Mouse (Mus musculus): ENCODE data around the gene Gm49388. TPM values are rescaled to one million over a fixed set of nuclear protein-coding genes. Genes with fewer than 3 reads are reported as not detected.
"Not testable (repeated sequence)": the region's sequence is repeated elsewhere in the genome, so short reads cannot be mapped to it uniquely, and the experiment has no call there.

The Gm49388 gene
- polyA plus RNA-seq, 1 experiment from 2014 or later: not detected

DNA sequence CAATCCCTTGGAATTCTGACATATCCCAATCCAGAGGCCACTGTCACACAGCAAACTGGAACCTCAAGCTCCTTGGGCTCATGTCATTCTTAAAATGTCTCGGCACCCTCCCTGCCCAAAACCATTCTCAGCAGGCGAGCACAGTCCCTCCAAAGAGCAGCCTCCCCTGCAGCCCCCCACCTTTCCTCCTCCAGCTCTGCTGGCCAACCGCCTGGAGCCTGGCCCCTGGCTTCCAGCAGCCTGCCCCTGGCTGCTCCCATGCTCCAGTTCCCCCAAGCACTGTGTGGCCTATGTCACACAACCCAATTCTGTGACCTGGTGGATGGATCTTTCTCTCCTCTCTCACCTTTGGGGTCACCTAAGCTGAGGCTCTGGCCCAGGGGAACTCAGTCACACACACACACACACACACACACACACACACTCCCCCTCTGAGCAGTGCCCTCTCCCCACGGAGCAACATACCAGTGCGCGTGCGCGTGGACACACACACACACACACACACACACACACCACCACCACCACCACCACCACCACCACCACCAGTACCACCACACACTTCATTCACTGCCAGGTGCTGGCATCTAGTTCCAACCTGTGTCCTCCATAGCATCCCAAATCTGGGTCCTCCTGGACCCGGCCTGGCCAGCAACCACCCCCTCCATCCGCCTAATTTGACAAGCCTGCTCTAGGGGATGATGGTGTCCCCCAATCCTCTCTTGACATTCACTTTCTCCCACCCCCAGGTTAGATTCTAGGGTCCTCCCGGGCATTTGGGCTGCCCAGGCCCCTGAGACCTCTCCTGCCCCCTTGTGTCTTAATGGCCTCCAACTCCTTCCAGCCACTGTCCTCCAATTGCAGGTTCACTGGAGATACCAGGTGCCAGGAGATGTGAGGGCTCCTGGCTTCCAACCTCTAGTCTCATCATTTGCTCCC lies 38.1 kb downstream of the Gm49388 start:
- peak overlapping the region; percentile 86 for H3K9ac ChIP-seq
- H3K36me3 ChIP-seq: 0 out of 2 replicates have a peak, but pooled peaks cover 2% of the 10 kb centered on the region
- H3K9me3 ChIP-seq: no peaks in the 10 kb centered on the region
- WGBS: 67% methylated on average over 11 of the region's 11 CpGs
- ATAC-seq (ENCODE audit: insufficient number of reproducible peaks, insufficient read depth, low FRiP score, low TSS enrichment, low read depth): no peak
- H3K4me3 ChIP-seq: peak overlapping the region; percentile 73
- peak overlapping the region; percentile 72 for H3K4me2 ChIP-seq
- peak overlapping the region; percentile 72 for H3K27ac ChIP-seq
- H3K4me1 ChIP-seq: peaks cover 30% of the 10 kb centered on the region
- H3K27me3 ChIP-seq: no peaks in the 10 kb centered on the region

- Histone ChIP-seq H3K27ac (peak within 1 kb of the TSS; percentile 72), H3K4me1 (peaks cover 30% of the 10 kb centered on the region), H3K27me3 (no peaks in the 10 kb centered on the region), H3K4me3 (peak within 1 kb of the TSS; percentile 73), H3K9me3 (no peaks in the 10 kb centered on the region), H3K9ac (peak within 1 kb of the TSS; percentile 86), H3K4me2 (peak within 1 kb of the TSS; percentile 72), H3K36me3 (0 out of 2 replicates have a peak, but pooled peaks cover 2% of the 10 kb centered on the region)
- 4% methylated on average over 33 of the region's 38 CpGs for WGBS
- ATAC-seq (ENCODE audit: insufficient number of reproducible peaks, insufficient read depth, low FRiP score, low TSS enrichment, low read depth): peak; percentile 74
Measured at GRCm38 (mm10) chr7:127824176-127824871, 38.9 kb downstream of the Gm49388 start, which contains the start of the genes Stx4a and Stx1b. Gene Stx4a (plus strand): TSS chr7:127824294. Gene Stx1b (minus strand): TSS chr7:127824549.

DNA sequence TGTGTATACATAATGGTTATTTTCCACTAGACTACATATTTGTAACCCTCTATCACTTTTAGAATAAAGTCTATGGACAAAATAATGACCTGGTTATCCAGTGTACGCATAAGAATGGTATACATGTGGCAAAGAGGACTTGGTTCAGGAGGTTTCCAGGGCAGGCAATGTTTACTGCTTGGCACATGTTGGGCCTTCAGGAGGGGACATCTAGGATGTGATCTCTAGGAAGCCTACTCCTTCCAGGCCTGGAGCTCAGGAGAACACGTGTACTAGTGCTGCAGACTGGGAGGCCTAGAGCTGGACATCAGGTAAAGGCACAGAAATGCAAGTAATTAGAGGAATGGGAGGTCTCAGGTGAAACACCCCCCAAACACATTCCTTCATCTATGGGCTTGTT lies 50.1 kb downstream of the Gm49388 start:
- Histone ChIP-seq H3K27me3 (no peaks in the 10 kb centered on the region), H3K4me1 (peaks cover under 1% of the 10 kb centered on the region; the same call in 1 of the 2 replicates), H3K36me3 (no peaks in the 10 kb centered on the region), H3K27ac (no peak overlapping the region), H3K4me3 (no peak overlapping the region), H3K9ac (no peak overlapping the region), H3K4me2 (no peak overlapping the region), H3K9me3 (no peaks in the 10 kb centered on the region)
- 69% methylated on average over 2 of the region's 2 CpGs for WGBS
- no peak for ATAC-seq (ENCODE audit: insufficient number of reproducible peaks, insufficient read depth, low FRiP score, low TSS enrichment, low read depth)

GRCm38 (mm10) chr7:127837473-127837872 lies 52.1 kb downstream of the Gm49388 start:
- Histone ChIP-seq H3K27ac (no peak overlapping the region), H3K4me3 (no peak overlapping the region), H3K27me3 (no peaks in the 10 kb centered on the region), H3K36me3 (no peaks in the 10 kb centered on the region), H3K4me1 (peaks cover 6% of the 10 kb centered on the region), H3K4me2 (no peak overlapping the region), H3K9ac (no peak overlapping the region), H3K9me3 (no peaks in the 10 kb centered on the region)
- WGBS: 93% methylated on average over 5 of the region's 5 CpGs
- ATAC-seq (ENCODE audit: insufficient number of reproducible peaks, insufficient read depth, low FRiP score, low TSS enrichment, low read depth): no peak

DNA sequence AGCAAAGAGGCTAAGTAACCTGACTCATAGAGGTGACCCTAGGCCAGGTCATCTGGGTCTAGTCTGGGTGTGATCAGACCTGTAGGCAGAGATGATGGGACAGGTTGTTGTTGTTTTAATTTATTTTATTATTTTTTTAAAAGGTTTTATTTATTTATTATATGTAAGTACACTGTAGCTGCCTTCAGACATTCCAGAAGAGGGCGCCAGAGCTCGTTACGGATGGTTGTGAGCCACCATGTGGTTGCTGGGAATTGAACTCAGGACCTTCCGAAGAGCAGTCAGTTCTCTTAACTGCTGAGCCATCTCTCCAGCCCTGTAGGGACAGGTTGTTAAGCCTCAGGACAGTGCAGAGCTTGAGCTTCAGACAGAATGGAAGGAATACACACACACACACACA lies 52.5 kb downstream of the Gm49388 start:
- H3K9me3 ChIP-seq; H3K4me3 ChIP-seq; H3K4me2 ChIP-seq; ATAC-seq (ENCODE audit: insufficient number of reproducible peaks, insufficient read depth, low FRiP score, low TSS enrichment, low read depth); H3K27ac ChIP-seq; H3K27me3 ChIP-seq; H3K4me1 ChIP-seq; H3K9ac ChIP-seq; H3K36me3 ChIP-seq: not testable (repeated sequence)
- 78% methylated on average over 4 of the region's 4 CpGs for WGBS

DNA sequence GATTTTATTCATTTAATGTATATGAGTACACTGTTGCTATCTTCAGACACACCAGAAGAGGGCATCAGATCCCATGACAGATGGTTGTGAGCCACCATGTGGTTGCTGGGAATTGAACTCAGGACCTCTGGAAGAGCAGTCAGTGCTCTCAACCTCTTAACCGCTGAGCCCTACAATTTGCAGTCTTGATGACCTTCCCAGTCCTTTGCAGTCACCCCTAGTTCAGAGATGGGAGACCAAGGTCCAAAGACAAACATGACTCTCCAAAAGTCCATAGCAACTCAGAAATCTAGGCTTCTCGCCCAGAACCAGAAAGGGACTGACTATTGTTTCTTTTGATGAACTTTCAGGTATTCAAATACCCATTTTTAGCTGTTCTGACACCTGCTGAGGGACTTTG lies 54.6 kb downstream of the Gm49388 start:
- not testable (repeated sequence) for H3K9me3 ChIP-seq; H3K27ac ChIP-seq; ATAC-seq (ENCODE audit: insufficient number of reproducible peaks, insufficient read depth, low FRiP score, low TSS enrichment, low read depth); H3K9ac ChIP-seq; H3K27me3 ChIP-seq; H3K4me3 ChIP-seq
- 83% methylated on average over 2 of the region's 2 CpGs for WGBS
- peak overlapping the region; percentile 94; the same call in 1 of the 2 replicates for H3K4me2 ChIP-seq
- H3K36me3 ChIP-seq: peaks cover 11% of the 10 kb centered on the region
- peaks cover 12% of the 10 kb centered on the region for H3K4me1 ChIP-seq

DNA sequence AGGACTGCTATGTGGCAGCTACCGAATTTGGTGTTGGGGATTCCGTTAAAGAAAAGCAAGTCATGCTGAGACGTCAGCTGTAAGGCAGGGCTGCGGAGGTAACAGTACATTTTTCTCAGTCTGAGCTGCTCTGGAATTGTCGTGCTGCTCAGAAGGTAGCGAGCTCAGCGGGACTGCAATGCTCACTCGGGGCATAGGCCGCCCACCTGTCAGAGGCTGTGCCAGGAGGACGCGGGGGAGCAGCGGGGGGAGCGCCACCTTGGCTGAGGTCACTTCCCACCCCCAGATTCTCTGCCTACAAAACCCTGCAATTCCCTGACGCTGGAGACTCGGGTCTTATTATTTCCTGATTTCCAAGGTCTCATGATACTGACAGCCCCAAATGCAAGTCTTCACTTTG lies 55.5 kb downstream of the Gm49388 start:
- Histone ChIP-seq H3K27ac (peak overlapping the region; percentile 93), H3K4me1 (peaks cover 12% of the 10 kb centered on the region), H3K27me3 (no peaks in the 10 kb centered on the region), H3K9ac (peak overlapping the region; percentile 81), H3K4me2 (peak overlapping the region; percentile 94), H3K4me3 (peak overlapping the region; percentile 83), H3K36me3 (peaks cover 15% of the 10 kb centered on the region), H3K9me3 (no peaks in the 10 kb centered on the region)
- 1% methylated on average over 15 of the region's 15 CpGs for WGBS
- peak; percentile 40; the same call in 1 of the 2 replicates for ATAC-seq (ENCODE audit: insufficient number of reproducible peaks, insufficient read depth, low FRiP score, low TSS enrichment, low read depth)

GRCm38 (mm10) chr7:127841340-127842000 lies 56.1 kb downstream of the Gm49388 start:
- peak; percentile 92 for ATAC-seq (ENCODE audit: insufficient number of reproducible peaks, insufficient read depth, low FRiP score, low TSS enrichment, low read depth)
- Histone ChIP-seq H3K36me3 (peaks cover 21% of the 10 kb centered on the region), H3K4me1 (peaks cover 12% of the 10 kb centered on the region), H3K27me3 (no peaks in the 10 kb centered on the region), H3K4me2 (peak overlapping the region; percentile 94), H3K4me3 (peak overlapping the region; percentile 83), H3K27ac (peak overlapping the region; percentile 93), H3K9me3 (no peaks in the 10 kb centered on the region), H3K9ac (peak overlapping the region; percentile 81)
- under 1% methylated on average over 46 of the region's 46 CpGs for WGBS

DNA sequence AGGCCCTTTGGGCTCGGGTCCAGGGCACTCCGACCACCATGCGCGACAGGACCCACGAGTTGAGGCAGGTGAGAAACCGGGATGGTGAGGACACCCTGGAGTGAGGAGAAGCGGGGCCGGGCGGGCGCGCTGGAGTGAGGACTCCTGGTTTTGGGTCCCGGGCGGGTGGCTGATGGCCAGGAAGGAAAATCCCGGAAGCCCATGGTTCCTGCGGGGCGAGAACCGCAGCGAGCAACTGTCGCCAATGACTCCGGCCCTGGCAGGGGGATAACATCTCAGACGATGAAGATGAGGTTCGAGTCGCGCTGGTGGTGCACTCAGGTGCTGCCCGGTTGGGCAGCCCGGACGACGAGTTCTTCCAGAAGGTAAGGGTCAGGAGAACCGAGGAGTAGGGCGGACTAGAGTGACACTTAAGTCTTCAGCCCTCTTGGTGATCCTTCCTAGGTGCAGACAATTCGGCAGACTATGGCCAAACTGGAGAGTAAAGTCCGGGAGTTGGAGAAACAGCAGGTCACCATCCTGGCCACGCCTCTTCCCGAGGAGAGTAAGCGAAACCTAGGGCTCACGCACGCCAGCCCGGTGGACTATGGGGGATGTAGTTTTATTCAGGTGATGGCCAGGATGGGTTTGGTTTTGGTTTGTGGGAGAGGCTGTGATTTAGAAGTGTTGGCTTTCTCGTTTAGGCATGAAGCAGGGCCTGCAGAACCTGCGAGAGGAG lies 56.8 kb downstream of the Gm49388 start:
- Histone ChIP-seq H3K4me2 (peak overlapping the region; percentile 94), H3K9ac (peak overlapping the region; percentile 81), H3K4me3 (peak overlapping the region; percentile 83), H3K36me3 (peaks cover 28% of the 10 kb centered on the region), H3K27me3 (no peaks in the 10 kb centered on the region), H3K4me1 (peaks cover 12% of the 10 kb centered on the region), H3K27ac (peak overlapping the region; percentile 93), H3K9me3 (no peaks in the 10 kb centered on the region)
- ATAC-seq (ENCODE audit: insufficient number of reproducible peaks, insufficient read depth, low FRiP score, low TSS enrichment, low read depth): no peak; the same call in 1 of the 2 replicates
- WGBS: under 1% methylated on average over 40 of the region's 40 CpGs

DNA sequence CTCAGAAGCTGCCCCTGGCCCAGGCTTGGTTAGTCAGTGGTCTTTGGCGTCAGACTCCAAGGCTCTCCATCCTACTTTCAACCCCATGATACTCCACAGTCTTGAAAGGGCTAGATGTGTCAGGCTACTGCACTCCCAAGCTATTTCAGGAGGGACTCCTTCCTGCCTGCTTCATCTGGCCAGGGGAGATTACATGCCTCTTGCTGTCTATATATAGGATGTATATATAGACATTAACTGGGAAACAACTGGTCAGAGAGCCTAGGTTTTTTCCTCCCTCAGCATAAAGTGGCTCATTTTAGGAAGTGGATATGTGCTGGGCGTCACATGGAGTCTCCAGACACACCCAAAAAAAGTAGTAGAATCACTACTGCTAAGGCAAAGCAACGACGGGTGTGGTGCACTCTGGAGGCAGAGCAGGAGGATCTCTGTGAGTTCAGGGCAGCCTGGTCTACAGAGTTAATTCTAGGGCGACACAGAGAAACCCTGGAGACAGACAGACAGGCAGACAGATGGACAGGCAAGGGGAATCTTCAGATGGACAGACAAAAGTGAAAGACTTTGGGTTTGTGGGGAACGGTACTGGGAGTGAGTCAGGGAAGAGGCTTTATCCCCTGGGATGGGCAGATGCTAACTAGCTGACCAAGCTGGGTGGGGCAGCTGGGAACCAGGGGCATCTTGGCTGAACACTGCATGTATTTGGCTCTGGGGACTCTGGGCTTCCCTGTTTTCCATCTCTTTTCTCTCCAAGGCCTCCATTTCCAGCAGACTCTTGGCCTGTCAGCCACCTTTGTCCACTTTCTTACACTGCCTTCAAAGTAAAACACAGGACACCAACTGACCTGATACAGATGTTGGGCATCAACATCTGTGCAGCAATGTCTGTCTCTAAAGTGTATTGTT lies 64.8 kb downstream of the Gm49388 start:
- Histone ChIP-seq H3K4me2 (no peak overlapping the region), H3K27ac (no peak overlapping the region), H3K36me3 (peaks cover 26% of the 10 kb centered on the region), H3K4me1 (no peaks in the 10 kb centered on the region), H3K9ac (no peak overlapping the region), H3K4me3 (no peak overlapping the region), H3K27me3 (no peaks in the 10 kb centered on the region), H3K9me3 (no peaks in the 10 kb centered on the region)
- WGBS: 76% methylated on average over 6 of the region's 6 CpGs
- ATAC-seq (ENCODE audit: insufficient number of reproducible peaks, insufficient read depth, low FRiP score, low TSS enrichment, low read depth): no peak

Measured in embryonic facial prominence, embryonic 13.5 days (tissue).